Mouse (Mus musculus): ENCODE results near the gene Ptcra. TPM values are rescaled to one million over a fixed set of nuclear protein-coding genes. Genes with fewer than 3 reads are reported as not detected.

Ptcra gene
- total RNA-seq, 2 experiments from 2014 or later = not detected

Other genes with a start within 250 kb of the Ptcra start
- 10 to 100 TPM; 55.8 to 59.3 TPM for gene Cul9, start 217.3 kb downstream of the Ptcra start, total RNA-seq (2021)
- 10 to 100 TPM; 58.8 to 63.8 TPM for gene Srf, start 207.5 kb downstream of the Ptcra start, total RNA-seq (2021)
- gene Ptk7, start 134.2 kb downstream of the Ptcra start, total RNA-seq (2021) = 10 to 100 TPM in 1 of 2 experiments, 1 to 10 TPM in 1; 9.5 to 10.5 TPM
- gene Klc4, start 117.7 kb downstream of the Ptcra start, total RNA-seq (2021) = 10 to 100 TPM; 17.8 to 20.4 TPM
- gene Mrpl2, start 117.5 kb downstream of the Ptcra start, total RNA-seq (2021) = 10 to 100 TPM; 51.0 to 51.5 TPM
- gene Cul7, start 113.4 kb downstream of the Ptcra start, total RNA-seq (2021) = 10 to 100 TPM; 25.6 to 27.1 TPM
- gene Rrp36, start 89.4 kb downstream of the Ptcra start, total RNA-seq (2021) = 10 to 100 TPM; 17.1 to 18.2 TPM
- gene Mea1, start 84.9 kb downstream of the Ptcra start, total RNA-seq (2021) = 100 to 1,000 TPM; 117 to 123 TPM
- 100 to 1,000 TPM; 211 to 226 TPM for gene Klhdc3, start 82.8 kb downstream of the Ptcra start, total RNA-seq (2021)
- gene Ppp2r5d, start 58.6 kb downstream of the Ptcra start, total RNA-seq (2021) = 10 to 100 TPM; 81.2 to 91.0 TPM
- gene Pex6, start 52.2 kb downstream of the Ptcra start, total RNA-seq (2021) = 10 to 100 TPM; 48.1 to 49.1 TPM
- gene Gnmt, start 34.5 kb downstream of the Ptcra start, total RNA-seq (2021) = under 1 TPM; 0.48 to 0.57 TPM
- gene Cnpy3, start 11.5 kb downstream of the Ptcra start, total RNA-seq (2021) = 10 to 100 TPM; 65.5 to 66.0 TPM
- gene 2310039H08Rik, start 8.9 kb upstream of the Ptcra start, total RNA-seq (2021) = 10 to 100 TPM in 1 of 2 experiments, 1 to 10 TPM in 1; 5.7 to 10.8 TPM
- gene Rpl7l1, start 19.0 kb upstream of the Ptcra start, total RNA-seq (2021) = 10 to 100 TPM; 45.7 to 51.9 TPM
- 10 to 100 TPM; 41.6 to 49.7 TPM for gene Bicral, start 94.8 kb upstream of the Ptcra start, total RNA-seq (2021)
- 10 to 100 TPM; 32.4 to 36.7 TPM for gene Tbcc, start 127.0 kb upstream of the Ptcra start, total RNA-seq (2021)
- not detected for gene Prph2, start 146.7 kb upstream of the Ptcra start, total RNA-seq (2021)
- 10 to 100 TPM; 50.6 to 57.0 TPM for gene Ubr2, start 246.8 kb upstream of the Ptcra start, total RNA-seq (2021)